Mouse (Mus musculus): ENCODE results near the gene Simc1. TPM values are rescaled to one million over a fixed set of nuclear protein-coding genes. Genes with fewer than 3 reads are reported as not detected.

The Simc1 gene
- polyA plus RNA-seq, 1 experiment from 2014 or later = 19.5 TPM

GRCm38 (mm10) chr13:54598622-54599143 is 95.1 kb downstream of the Simc1 start:
- no peak overlapping the region for H3K27ac ChIP-seq (ENCODE audit: low read depth, low read length)
- ATAC-seq (ENCODE audit: insufficient read depth, low FRiP score, low TSS enrichment) (no peak), DNase-seq (ENCODE audit: low spot score) (no peak)
- H3K27me3 ChIP-seq (ENCODE audit: control insufficient read depth, insufficient read depth, low read length) = no peaks in the 10 kb centered on the region
- WGBS = 88% methylated on average over 12 of the region's 12 CpGs
- no peaks in the 10 kb centered on the region for H3K4me1 ChIP-seq (ENCODE audit: control insufficient read depth, insufficient read depth, low read length)
- H3K4me3 ChIP-seq (ENCODE audit: low read depth, low read length) = no peak overlapping the region
- no peaks in the 10 kb centered on the region for H3K9me3 ChIP-seq (ENCODE audit: control insufficient read depth, low read length)
- no peak overlapping the region for H3K9ac ChIP-seq (ENCODE audit: low read length)
- H3K36me3 ChIP-seq (ENCODE audit: control insufficient read depth, insufficient read depth, low read length) = no peaks in the 10 kb centered on the region
- no peak overlapping the region for H3K4me2 ChIP-seq (ENCODE audit: low read depth)

Small RNA genes within 50 kb of the gene (microRNA-seq; reads per million reads assigned to microRNA genes)
- not detected for gene Gm24195

Other genes with a start within 250 kb of the Simc1 start
- 11.2 and 11.7 TPM in 2 replicates for gene Cplx2, start 132.4 kb upstream of the Simc1 start, polyA plus RNA-seq (2014; fragmentation: Nextera tagmentation; extraction: Ambion mirVana)
- gene Thoc3, start 34.9 kb upstream of the Simc1 start, polyA plus RNA-seq (2014; fragmentation: Nextera tagmentation; extraction: Ambion mirVana) = 153 and 154 TPM in 2 replicates
- 254 and 284 TPM in 2 replicates for gene 4833439L19Rik, start 61.7 kb downstream of the Simc1 start, polyA plus RNA-seq (2014; fragmentation: Nextera tagmentation; extraction: Ambion mirVana)
- 28.6 and 34.5 TPM in 2 replicates for gene Arl10, start 71.2 kb downstream of the Simc1 start, polyA plus RNA-seq (2014; fragmentation: Nextera tagmentation; extraction: Ambion mirVana)
- gene Nop16, start 86.3 kb downstream of the Simc1 start, polyA plus RNA-seq (2014; fragmentation: Nextera tagmentation; extraction: Ambion mirVana) = 66.6 and 71.7 TPM in 2 replicates
- 147 and 160 TPM in 2 replicates for gene Higd2a, start 86.4 kb downstream of the Simc1 start, polyA plus RNA-seq (2014; fragmentation: Nextera tagmentation; extraction: Ambion mirVana)
- 30.9 and 34.1 TPM in 2 replicates for gene Cltb, start 107.6 kb downstream of the Simc1 start, polyA plus RNA-seq (2014; fragmentation: Nextera tagmentation; extraction: Ambion mirVana)
- gene Faf2, start 118.0 kb downstream of the Simc1 start, polyA plus RNA-seq (2014; fragmentation: Nextera tagmentation; extraction: Ambion mirVana) = 99.0 and 102 TPM in 2 replicates
- gene Rnf44, start 190.1 kb downstream of the Simc1 start, polyA plus RNA-seq (2014; fragmentation: Nextera tagmentation; extraction: Ambion mirVana) = 126 and 130 TPM in 2 replicates
- 0.07 and 0.15 TPM in 2 replicates for gene Cdhr2, start 197.7 kb downstream of the Simc1 start, polyA plus RNA-seq (2014; fragmentation: Nextera tagmentation; extraction: Ambion mirVana)
- gene Gprin1, start 246.1 kb downstream of the Simc1 start, polyA plus RNA-seq (2014; fragmentation: Nextera tagmentation; extraction: Ambion mirVana) = 13.3 and 14.5 TPM in 2 replicates

All from neural tube, embryonic 11.5 days (tissue).